Mouse (Mus musculus): ENCODE measurements around the gene Fam129a. TPM values are rescaled to one million over a fixed set of nuclear protein-coding genes. Genes with fewer than 3 reads are reported as not detected.

Gene Fam129a
- total and polyA plus RNA-seq, 3 experiments = 12.9 to 116 (median 101) TPM

DNA sequence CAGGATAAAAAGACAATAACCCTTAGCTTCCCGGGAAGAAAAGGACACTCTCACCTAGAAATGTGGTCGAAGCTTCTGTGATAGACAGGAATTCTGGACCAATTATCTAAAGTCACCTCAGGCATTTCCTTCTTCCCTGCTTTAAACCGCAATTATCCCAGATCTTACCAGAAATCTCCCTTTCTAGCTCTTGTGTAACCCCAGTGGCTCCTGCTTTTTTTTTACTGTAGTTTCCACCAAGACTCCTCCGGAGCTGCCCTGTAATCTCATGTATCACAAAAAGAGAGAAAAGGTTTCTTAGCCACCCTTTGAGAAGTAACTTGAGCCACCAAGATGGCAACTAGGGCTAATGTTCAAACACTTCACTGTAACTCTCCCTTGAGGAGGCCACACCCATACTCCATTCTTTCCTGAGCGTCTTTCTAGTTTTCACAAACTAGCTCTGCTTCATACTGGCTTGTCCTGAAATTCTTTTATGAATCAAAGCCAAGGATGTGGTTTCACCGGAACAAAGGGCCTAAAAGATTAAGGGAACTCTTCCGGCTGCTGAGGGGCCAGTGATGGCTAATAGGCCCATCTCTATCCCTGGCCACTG is 93.9 kb downstream of the Fam129a start:
- no peak for DNase-seq

DNA sequence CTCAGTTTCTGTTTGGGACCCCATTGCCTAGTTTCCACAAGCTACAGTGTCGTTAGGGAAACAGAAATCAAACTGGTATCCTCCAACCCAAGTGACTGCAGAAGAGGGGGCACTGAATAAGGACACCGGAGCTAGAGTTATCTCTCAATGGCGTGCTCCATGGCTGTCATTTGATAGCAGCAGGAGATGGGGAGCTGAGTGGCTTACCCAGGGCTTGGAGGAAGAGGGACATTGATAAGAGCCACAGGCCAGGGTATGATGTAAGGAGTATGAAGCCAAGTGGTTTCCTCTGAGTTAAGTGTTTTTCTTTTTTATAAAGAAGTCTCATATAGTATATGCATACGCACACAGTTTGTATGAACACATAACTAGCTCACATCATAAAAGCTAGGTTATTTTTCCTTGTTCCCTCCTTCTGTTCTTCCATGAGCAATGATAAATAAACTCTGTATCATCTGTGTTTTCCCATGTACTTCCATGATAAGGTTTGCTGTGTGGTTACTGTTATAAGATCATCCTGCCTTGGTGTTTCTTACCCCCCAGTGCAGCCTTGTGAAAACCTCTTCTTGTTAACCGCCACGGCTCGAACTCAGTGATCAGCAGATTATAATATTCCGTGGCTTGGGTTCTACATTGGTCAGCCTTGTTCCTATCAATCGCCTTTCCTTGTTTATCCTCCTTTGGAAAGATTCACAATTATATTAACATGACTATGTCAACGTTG is 96.5 kb downstream of the Fam129a start:
- no peak for DNase-seq

DNA sequence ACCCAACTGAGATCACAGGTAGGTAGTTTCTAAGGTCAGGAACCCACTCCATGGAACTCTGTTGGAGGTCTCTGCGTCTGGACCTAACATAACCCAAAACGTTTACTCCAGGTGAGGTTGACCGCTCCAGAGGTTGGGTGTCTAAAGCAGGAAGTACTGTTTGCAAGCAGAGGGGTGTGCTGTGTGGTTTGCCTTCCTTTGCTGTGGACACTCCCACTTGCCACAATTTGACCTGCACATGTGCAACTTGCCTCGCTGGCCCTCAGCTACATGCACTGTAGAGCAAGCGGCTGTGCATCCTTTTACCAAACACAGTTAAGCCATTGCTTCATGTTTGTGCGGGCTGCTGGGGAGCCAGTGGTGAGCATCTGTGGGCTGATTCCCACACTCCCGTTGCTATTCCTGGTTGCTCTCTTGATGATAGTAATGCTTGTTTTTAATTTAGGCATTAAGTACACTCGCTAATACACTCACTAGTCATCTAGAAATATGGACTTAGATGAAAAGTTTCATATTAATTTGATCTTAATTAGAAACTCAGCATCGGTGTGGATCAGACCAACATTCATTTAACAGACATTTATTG is 99.1 kb downstream of the Fam129a start:
- DNase-seq = no peak

DNA sequence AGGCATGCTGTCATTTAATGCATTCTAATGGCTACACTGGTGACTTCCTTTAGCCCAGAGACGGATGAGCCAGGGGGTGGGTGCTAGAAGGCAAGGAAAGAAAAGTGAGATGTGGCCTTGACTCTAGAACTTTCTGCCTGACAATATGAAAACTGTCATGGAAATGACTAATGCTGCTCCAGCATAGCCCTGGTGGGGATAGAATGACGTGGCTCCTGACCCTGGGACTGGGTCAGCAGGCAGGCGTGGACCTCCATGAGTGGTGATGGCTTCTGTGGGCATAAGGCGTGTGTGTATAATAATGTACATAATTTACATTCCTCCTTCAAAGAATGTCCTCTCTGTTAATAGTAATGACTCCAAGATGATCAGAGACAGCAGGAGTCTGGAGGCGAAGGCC is 104.7 kb downstream of the Fam129a start:
- DNase-seq = peak; percentile 84

DNA sequence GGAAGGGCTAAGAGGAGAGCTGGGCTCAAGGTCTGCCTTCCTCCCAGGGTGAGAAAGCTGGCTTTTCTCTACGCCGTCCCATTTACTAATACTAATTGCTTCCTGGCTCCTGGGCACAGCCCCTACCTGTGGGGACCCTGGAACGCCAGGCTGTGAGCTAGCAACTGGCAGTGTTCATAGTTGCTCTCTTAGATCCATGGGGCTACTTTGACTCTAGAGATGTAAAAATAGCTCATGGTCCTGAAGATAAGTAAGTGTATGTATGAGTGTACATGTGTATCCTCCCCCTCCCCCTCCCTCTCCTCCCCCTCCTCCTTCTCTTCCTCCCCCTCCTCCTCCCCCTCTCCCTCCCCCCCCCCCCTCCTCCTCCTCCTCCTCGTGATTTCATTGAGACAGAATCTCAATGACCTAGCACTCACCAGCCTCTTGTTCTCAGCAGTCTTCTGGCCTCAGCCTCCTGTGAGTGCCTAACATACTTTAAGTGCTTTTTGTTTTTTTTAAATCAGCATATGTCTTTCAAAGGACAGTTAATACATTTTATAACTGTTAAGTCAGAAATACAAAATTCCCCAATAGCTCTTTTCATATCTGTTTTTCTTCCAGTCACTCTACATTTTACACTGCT is 106.3 kb downstream of the Fam129a start:
- no peak for DNase-seq

DNA sequence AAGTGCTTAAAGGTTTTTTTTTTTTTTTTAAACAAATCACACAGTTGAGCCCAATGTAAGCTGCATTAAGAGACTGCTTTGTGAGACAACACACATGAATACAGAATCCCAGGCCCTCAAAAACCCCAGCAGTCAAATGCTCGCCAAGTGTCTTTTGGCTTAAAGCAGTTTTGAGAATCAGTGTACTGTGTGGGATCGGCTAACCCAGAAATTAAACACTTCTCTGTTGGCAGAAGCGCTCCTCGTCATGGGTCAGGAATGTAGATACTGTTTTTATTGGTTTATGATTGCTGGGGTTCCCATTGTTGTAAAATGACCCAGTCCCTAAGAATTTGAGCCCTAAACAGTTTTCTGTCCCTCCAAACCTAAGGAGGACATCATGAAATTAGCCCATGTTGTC is 107.0 kb downstream of the Fam129a start:
- no peak for DNase-seq

DNA sequence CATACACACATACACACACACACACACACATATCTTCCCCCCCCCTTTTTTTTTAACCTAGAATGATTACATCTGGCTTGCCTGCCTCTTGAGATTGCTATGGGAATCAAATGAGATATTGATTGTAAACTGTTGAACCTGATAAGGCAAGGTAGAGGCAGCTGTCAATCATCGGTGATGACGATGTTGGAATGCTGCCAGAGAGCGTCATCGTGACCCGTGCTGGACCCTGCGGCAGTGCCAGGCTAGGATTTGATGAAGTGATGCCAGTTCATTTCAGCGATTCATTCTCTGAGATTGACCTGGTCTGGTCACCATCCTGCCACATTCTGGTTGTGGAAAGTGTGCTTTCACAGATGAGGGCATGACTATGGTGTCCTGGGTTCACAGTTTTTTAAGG is 108.2 kb downstream of the Fam129a start:
- no peak for DNase-seq

DNA sequence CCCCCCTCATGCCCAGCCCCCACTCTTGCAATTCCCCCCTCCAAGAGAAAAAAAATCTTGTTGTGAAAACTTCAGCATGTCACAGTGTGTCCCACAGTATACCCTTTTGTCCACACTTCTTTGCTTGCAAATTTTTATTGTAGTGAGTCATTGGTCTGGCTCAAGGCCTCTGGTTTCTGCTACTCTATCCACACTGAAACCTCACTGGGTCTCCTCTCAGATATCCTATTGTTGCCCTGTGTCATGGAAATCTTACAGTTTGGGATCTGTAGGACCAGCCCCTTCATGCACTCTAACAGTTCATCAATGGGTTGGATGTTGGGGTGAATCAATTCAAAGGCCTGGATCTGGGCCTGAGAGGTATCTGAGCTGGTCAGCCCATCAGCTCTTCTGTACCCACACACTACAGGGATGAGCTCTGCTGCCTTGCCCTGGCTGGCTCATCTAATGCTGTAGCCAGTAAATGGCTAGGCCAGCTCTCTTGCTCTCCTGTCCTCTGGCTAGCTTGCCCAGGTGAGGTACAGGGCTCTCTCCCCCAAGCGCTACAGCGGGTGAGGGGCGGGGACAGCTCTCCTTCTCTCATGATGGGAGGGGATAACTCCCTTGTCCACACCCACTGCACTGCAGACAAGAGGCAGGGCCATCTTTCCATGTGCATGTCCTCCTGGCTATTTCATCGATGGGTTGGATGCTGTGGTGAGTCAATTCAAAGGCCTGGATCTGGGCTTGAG is 109.1 kb downstream of the Fam129a start:
- peak; percentile 63 for DNase-seq

DNA sequence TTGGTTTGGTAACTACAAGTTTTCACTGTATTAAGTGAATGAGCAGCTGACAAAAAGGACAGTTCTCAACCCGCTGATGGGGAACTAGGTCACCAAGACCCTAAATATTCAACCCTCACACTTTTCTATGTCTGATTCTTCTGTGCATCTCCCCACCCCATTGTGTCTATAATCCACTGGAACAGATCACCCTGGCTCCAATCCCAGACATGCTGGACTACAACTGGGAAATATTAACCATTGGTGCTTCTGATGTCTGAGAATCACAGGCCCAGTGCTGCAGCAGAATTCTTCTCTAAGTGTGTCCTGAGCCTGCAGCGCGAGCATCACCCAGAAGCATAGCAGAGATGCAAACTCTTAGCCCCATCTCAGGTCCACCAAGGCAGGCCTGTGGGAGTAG is 110.0 kb downstream of the Fam129a start:
- DNase-seq = no peak

DNA sequence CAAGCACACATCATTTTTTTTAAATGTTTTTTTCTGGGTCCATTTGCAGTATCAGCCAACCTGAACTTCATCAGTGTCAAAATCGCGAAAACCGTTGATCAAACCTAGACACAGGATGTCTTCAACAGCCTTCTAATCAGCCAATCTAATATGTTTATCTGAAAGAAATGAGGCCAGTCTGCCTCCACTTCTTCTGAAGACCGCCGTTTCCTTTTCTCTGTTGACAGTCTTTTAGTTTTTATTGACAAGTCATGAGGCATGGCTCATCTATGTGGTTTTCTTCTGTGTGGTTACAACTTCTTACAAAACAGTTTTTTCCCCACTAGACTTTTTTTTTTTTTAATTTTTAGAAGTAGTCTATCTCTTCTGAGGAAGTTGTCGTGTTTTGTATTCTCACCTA is 111.9 kb downstream of the Fam129a start:
- DNase-seq = no peak

DNA sequence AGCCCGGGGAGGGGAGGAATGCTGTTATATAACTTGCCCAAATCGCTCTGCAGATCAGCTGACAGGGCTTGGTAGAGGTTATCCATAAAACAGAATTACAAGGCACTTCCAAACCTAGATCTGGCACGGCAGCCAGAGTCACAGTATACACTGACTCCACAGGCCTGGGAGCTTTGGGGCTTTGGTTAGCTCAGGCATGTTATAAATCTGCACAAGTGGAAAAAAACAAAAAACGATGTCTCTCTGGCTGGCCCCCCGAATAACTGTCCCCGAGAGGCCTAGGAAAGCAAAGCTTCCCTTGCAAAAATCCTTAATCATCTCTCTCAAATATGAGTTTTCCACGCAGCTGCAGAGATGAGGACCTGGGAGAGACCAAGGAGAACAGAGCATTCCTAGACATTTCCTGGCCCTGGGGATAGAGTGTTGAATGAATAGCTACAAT is 113.5 kb downstream of the Fam129a start:
- no peak for DNase-seq

DNA sequence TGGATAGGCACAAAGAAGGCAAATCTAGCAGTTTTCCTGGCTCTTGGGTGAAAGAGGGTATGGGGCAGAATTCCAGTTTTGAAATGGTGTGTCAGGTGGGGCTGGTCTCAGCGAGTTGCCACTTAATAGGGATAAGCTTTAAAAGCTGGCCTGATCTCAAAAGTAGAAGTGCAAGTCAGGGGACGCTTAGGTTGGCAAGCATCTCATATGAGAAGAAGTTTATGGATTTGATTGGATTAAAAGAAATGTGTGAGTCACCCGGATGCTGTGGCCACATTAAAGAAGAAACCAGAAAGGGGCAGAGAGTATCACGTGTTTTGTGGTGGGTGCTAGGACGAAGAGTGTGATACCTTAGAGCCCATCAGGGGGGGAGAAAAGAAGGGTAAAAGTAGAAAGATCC is 114.0 kb downstream of the Fam129a start:
- no peak for DNase-seq

DNA sequence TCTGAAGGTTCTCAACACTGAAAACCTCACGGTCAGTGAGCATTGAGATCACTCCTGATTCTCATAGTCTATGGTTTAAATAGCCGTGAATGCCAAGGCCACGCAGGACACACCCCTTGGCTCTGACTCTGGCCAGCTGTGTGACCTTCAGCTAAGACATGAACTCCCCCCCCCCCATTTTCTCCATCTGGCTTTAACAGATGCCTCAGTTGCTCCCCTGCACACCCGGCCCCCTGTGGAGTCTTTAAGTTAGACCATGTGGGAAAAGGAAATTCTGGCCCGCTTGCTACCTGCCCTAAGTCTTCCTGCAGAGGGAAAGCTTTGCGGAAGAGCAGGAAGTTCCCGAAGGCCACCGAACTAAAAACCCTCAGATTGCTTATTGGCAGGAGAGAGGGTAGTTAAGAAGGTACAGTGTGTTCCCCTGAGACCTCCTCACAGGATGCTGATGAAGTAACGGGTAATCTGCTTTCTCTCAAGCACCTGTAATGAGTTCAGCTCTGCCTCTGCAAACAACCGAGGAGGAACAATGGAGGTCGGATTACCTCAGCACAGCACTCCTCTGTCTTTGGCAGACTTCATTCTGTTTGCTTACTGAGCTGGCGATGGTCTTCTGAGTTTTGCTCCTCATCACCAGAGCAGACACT is 114.8 kb downstream of the Fam129a start:
- peak; percentile 84 for DNase-seq

DNA sequence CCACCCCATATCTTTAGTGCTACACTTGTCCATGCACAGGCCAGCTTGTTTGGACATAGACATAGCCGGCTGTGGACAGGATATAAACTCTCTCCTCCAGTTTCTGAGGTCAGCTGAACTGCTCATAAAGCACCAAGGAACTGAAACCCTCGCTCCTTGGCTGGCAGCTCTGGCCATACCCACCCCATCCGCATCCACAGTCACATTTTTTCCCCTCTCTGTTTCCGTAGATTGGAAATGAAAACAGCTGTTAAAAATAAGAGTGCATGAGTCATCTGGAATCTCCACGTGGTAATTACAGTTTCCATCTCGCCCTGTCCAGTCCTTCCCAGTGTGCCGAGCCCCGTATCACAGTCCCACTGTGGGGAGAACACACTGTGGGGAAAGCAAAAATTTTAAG is 115.7 kb downstream of the Fam129a start:
- DNase-seq = peak; percentile 65

DNA sequence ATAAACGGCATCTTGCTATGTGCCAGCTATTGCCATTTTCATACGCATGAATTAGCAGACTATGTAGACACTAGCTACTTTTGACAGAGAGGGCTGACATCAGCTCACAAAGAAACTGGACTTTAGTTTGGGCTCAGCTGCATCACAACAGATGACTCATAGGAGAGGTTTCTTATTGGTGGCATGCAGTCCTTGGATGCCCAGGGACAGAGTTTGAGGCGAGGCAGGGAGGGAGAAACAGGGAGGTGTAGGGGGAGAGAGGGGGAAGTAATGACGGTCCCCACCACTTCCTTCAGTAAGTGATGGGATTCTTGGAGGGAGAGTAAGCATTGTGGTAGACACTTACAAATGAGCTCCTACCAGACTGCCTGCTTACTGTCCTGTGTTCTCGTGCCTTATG is 118.0 kb downstream of the Fam129a start:
- DNase-seq = peak; percentile 84

DNA sequence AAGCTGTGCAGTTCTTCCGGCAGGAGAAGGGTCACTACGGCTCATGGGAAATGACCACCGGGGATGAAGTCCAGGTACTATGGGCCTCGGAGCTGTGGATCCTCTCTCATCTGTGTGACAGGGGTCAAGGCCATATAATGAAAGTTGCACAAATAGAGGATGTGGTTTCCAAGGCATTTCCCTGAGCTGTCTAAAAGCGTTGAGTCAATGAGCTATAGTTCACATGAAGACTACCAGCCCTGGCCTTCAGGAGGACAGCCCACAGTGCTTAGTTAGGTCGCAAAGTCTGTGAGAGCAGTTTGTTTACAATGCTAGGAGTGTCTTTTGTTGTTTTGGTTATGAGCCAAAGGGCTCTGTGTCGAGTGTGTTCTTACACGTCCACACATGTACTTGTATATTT is 118.6 kb downstream of the Fam129a start:
- DNase-seq = peak; percentile 76

DNA sequence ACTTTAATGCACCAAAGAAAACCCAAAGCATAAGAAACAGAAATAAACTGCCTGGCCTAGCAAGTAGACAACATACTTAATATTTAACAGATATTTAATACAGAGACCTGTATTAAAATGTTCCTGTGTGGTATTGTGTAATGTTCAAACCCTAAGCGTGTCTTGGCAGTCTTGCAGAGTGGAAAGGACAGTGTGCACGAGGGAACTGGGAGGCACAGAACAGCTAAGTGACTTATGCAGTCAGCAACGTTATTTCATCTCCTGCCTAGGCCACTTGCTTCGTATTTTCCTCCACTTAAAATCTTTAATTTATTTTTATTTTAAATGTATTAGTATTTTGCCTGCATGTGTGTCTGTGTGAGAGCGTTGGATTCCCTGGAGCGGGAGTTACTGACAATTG is 119.1 kb downstream of the Fam129a start:
- no peak for DNase-seq

DNA sequence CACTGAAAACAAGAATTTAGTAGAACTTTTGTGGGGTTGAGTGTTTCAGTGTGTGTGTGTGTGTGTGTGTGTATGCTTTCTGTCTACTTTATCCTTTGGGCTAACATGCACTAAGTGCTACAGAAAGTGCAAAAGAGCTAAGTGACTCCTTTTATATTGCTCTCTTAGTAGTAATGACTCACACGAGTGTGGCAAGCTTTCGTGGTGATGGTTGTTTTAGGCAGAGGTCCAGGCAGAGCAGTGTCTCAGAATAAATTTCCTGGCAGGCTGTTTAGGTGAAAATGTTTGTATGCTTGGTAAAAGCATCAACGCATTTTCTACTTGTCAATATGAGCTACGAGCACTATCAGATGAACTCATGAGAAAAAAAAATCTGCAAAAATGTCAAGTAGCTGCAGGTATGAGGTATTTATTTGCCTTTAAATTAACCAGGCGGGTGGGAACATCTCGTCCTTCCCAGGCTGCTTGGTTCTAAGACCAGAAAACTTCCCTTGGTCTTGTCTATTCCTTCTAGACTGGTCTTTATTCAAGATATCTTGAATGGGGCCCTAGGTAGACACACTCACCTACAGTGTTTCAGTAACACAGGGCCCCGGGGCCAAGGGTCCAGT is 119.7 kb downstream of the Fam129a start:
- peak; percentile 83 for DNase-seq

DNA sequence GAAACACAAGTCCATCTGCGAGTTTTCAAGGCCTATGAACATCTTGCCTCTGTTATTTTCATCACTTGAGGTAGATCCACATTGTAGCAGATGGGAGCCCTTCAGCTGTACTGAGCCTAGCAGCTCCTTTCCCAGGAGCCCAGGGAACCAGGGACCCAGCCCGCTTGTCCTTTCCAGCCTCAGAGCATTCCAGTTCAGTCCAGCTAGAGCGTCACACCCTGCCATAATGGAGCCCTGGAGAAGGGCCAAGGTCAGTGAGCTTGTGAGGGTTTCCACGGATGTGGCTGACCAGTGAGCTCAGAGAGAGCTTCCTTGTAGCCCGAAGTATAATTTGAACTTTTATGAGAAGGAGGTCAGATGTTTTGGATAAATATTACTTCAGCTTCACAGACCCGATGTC is 121.9 kb downstream of the Fam129a start:
- DNase-seq = peak; percentile 90

DNA sequence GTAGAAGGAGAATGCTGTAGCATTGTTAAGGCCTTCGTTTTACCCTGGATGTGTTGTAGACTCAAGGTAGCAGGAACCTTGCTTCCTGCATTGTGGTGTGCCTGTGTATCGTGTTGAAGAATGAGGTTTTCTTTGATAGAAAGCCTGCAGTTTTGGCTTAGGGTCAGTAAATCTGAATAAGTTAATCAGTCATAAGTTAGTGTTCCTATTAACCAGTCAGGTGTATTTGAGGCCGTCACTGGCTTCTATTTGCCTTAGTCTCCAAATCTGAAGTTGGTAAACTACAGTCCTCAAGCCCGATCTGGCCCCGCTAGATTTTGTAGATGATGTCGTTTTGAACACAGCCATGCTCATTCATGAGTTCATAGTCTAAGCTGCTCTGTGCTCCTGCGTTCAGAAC is 125.8 kb downstream of the Fam129a start:
- no peak for DNase-seq

DNA sequence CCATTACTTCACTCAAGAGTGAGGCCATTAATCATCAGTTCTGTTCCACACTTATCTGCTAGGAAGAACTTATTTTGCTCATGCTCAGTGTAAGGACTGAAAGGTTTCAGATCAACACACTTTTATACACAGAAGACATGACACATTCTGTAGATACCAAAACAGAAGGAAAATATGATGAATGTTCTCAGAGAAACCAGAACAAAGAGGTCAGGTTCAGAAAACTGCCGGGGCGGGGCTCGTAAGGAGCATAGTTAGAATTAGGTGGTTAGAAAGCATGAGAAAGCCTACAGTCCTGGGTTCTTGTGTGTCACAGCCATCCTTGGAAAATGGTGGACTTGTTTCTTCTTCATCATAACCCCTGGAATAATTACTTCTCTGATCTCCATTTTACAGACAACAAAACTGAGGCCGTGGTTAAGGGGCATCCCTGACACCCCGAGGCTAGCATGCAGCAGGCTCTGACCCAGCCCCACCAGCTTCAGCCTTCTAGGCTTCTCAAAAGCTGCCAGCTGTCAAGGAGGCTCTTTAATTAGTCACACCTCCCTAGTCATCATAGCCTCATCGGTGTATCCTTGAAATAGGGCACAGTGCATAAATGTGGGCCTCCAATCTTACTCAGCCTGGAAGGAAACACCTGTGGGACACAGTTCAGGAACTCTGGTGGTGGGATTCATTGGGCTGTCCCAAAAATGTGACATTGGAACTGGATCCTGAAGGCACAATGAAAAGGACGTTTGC is 127.1 kb downstream of the Fam129a start:
- peak; percentile 64 for DNase-seq
